Comparison of ENCODE assay signal across 12 mouse cellular contexts in genomic region chr1:92028158-92028557, GRCm38 (mm10).
DNase-seq lines count a peak whose midpoint lies in the region.
"Had no signal": no experiment of that assay in that cellular context is flagged by ENCODE, and none has a peak within 500 bp of the region (broad histone marks: within the 10 kb centered on the region; RNA-seq: fewer than 3 reads in every experiment).

No protein-coding gene starts in this region.

- DNase-seq in adrenal gland, adult 2 months = peak; percentile 65
- no peak for DNase-seq in adrenal gland, adult 18-20 months (ENCODE audit: low spot score in 2 of 2)
- DNase-seq in heart, adult 8-10 months (ENCODE audit: low spot score) = peak; percentile 53
- no peak for DNase-seq in heart, postnatal 4 days
- peak; percentile 74 for DNase-seq in adrenal gland, postnatal 14 days
- peak; percentile 77 for DNase-seq in gastrocnemius, postnatal 25 days
- DNase-seq in thymus, postnatal 14 days = no peak
- no peak for DNase-seq in spleen, postnatal 36 days (ENCODE audit: low spot score in 2 of 2)
- DNase-seq: cerebellum, adult 11 months; cerebellum, postnatal 25 days; embryo, embryonic 11 days; midbrain, embryonic 14.5 days had no signal

Comparison
In these comparisons a context has a peak if more than half of its experiments do, and no peak if none do; other contexts are left out.
1. DNase-seq: peak in adrenal gland, adult 2 months (single experiment), heart, adult 8-10 months (single experiment), adrenal gland, postnatal 14 days (single experiment) and gastrocnemius, postnatal 25 days (single experiment); none in adrenal gland, adult 18-20 months (0 of 2), heart, postnatal 4 days (single experiment), thymus, postnatal 14 days (single experiment) and spleen, postnatal 36 days (0 of 2).